Comparison of ENCODE assay signal across 25 mouse cellular contexts in genomic region chr12:63804008-63804407, GRCm38 (mm10).
DNase-seq lines count a peak whose midpoint lies in the region; ATAC-seq and TF ChIP-seq lines count a peak whose summit lies in the region.
"Had no signal": no experiment of that assay in that cellular context is flagged by ENCODE, and none has a peak within 500 bp of the region (broad histone marks: within the 10 kb centered on the region; RNA-seq: fewer than 3 reads in every experiment).

No protein-coding gene starts in this region.

- DNase-seq in forebrain, embryonic 14.5 days (ENCODE audit: low spot score): peak; percentile 63
- no peak for DNase-seq in forebrain, embryonic 11.5 days (ENCODE audit: low spot score)
- peak; percentile 19 for DNase-seq in brain, adult 2 months (ENCODE audit: low read depth, low spot score)
- DNase-seq in brain, embryonic 14.5 days (ENCODE audit: low read depth): peak; percentile 73
- peak; percentile 35 for DNase-seq in forebrain, postnatal 0 days
- DNase-seq: adrenal gland, postnatal 10 days; adrenal gland, postnatal 36 days; cerebellum, adult 18-20 months; cerebellum, adult 9-10 months; cerebellum, postnatal 25 days; gastrocnemius, postnatal 25 days; heart, adult 18-20 months; heart, postnatal 10 days; heart, postnatal 36 days; kidney, adult 11 months; kidney, adult 8-10 months had no signal

- TF ChIP-seq POLR2A in brain, embryonic 14.5 days (IDR thresholded peaks at IDR 0.05; ENCODE audit: borderline replicate concordance, extremely low read depth, insufficient read depth, insufficient read length, poor library complexity, severe bottlenecking): no peak

- peak; percentile 40; the same call in 1 of the 2 replicates for ATAC-seq in forebrain, embryonic 14.5 days
- ATAC-seq in forebrain, embryonic 11.5 days (replicated peaks; ENCODE audit: low FRiP score): no peak
- peak; percentile 85 for ATAC-seq in forebrain, postnatal 0 days
- ATAC-seq in activated CD4-positive, CD25-positive, alpha-beta regulatory T cell, adult 4 months: no peak
- ATAC-seq: CD4-positive, CD25-positive, alpha-beta regulatory T cell, adult 4 months; hindbrain, embryonic 16.5 days; intestine, embryonic 15.5 days had no signal

- no peaks in the 10 kb centered on the region for H3K9me3 ChIP-seq in forebrain, embryonic 14.5 days (replicated peaks; ENCODE audit: control insufficient read depth, low read length)
- no peaks in the 10 kb centered on the region for H3K9me3 ChIP-seq in forebrain, embryonic 11.5 days (ENCODE audit: control insufficient read depth, low read length)
- no peaks in the 10 kb centered on the region for H3K9me3 ChIP-seq in forebrain, postnatal 0 days (ENCODE audit: low read length)
- H3K9me3 ChIP-seq: embryonic facial prominence, embryonic 13.5 days; heart, embryonic 12.5 days; heart, embryonic 15.5 days; hindbrain, embryonic 10.5 days; hindbrain, embryonic 13.5 days; intestine, embryonic 15.5 days had no signal

- no peaks in the 10 kb centered on the region for H3K4me1 ChIP-seq in forebrain, embryonic 14.5 days (ENCODE audit: control insufficient read depth, insufficient read depth, low read length)
- H3K4me1 ChIP-seq in forebrain, embryonic 11.5 days (replicated peaks; ENCODE audit: control insufficient read depth, insufficient read depth, low read length): no peaks in the 10 kb centered on the region
- no peaks in the 10 kb centered on the region for H3K4me1 ChIP-seq in forebrain, postnatal 0 days (ENCODE audit: insufficient read depth)
- H3K4me1 ChIP-seq: embryonic facial prominence, embryonic 13.5 days; heart, embryonic 12.5 days; heart, embryonic 15.5 days; hindbrain, embryonic 10.5 days; hindbrain, embryonic 13.5 days; intestine, embryonic 15.5 days had no signal

- H3K4me2 ChIP-seq in forebrain, embryonic 14.5 days (ENCODE audit: low read length): no peak overlapping the region
- no peak overlapping the region for H3K4me2 ChIP-seq in forebrain, embryonic 11.5 days (ENCODE audit: low read depth, low read length, severe bottlenecking)
- no peak overlapping the region for H3K4me2 ChIP-seq in forebrain, postnatal 0 days (ENCODE audit: low read depth)
- H3K4me2 ChIP-seq: embryonic facial prominence, embryonic 13.5 days; heart, embryonic 12.5 days; heart, embryonic 15.5 days; hindbrain, embryonic 13.5 days; intestine, embryonic 15.5 days had no signal

- H3K27me3 ChIP-seq in forebrain, embryonic 14.5 days (replicated peaks; ENCODE audit: control insufficient read depth, insufficient read depth, low read length): no peaks in the 10 kb centered on the region
- no peaks in the 10 kb centered on the region for H3K27me3 ChIP-seq in forebrain, embryonic 11.5 days (ENCODE audit: control insufficient read depth, insufficient read depth, low read length)
- H3K27me3 ChIP-seq in forebrain, postnatal 0 days (ENCODE audit: insufficient read depth, low read length): no peaks in the 10 kb centered on the region
- H3K27me3 ChIP-seq: embryonic facial prominence, embryonic 13.5 days; heart, embryonic 12.5 days; heart, embryonic 15.5 days; hindbrain, embryonic 13.5 days; intestine, embryonic 15.5 days had no signal

- no peaks in the 10 kb centered on the region for H3K36me3 ChIP-seq in forebrain, embryonic 14.5 days (ENCODE audit: control insufficient read depth, insufficient read depth, low read length)
- H3K36me3 ChIP-seq in forebrain, embryonic 11.5 days (ENCODE audit: control insufficient read depth, insufficient read depth, low read length): no peaks in the 10 kb centered on the region
- H3K36me3 ChIP-seq in forebrain, postnatal 0 days (ENCODE audit: insufficient read depth): no peaks in the 10 kb centered on the region
- H3K36me3 ChIP-seq: embryonic facial prominence, embryonic 13.5 days; heart, embryonic 12.5 days; heart, embryonic 15.5 days; hindbrain, embryonic 10.5 days; hindbrain, embryonic 13.5 days; intestine, embryonic 15.5 days had no signal

- H3K4me3 ChIP-seq in forebrain, embryonic 14.5 days (ENCODE audit: low read depth, low read length): no peak overlapping the region
- H3K4me3 ChIP-seq in forebrain, embryonic 11.5 days (ENCODE audit: low read depth, low read length): no peak overlapping the region
- H3K4me3 ChIP-seq in forebrain, postnatal 0 days (ENCODE audit: low read depth, low read length): no peak overlapping the region
- H3K4me3 ChIP-seq: embryonic facial prominence, embryonic 13.5 days; heart, embryonic 12.5 days; heart, embryonic 15.5 days; hindbrain, embryonic 10.5 days; hindbrain, embryonic 13.5 days; intestine, embryonic 15.5 days had no signal

- no peak for TF ChIP-seq CTCF in brain, embryonic 14.5 days (IDR thresholded peaks at IDR 0.05; ENCODE audit: borderline replicate concordance, extremely low read depth, insufficient read depth, insufficient read length)
- TF ChIP-seq CTCF in forebrain, postnatal 0 days (IDR thresholded peaks at IDR 0.05; ENCODE audit: low read depth): no peak

- no peak overlapping the region for H3K9ac ChIP-seq in forebrain, embryonic 14.5 days (ENCODE audit: low read length)
- H3K9ac ChIP-seq in forebrain, embryonic 11.5 days (ENCODE audit: low read length): no peak overlapping the region
- H3K9ac ChIP-seq in forebrain, postnatal 0 days: no peak overlapping the region
- H3K9ac ChIP-seq: embryonic facial prominence, embryonic 13.5 days; heart, embryonic 12.5 days; heart, embryonic 15.5 days; hindbrain, embryonic 13.5 days; intestine, embryonic 15.5 days had no signal

- H3K27ac ChIP-seq in forebrain, embryonic 14.5 days (ENCODE audit: low read depth, low read length): no peak overlapping the region
- H3K27ac ChIP-seq in forebrain, embryonic 11.5 days (ENCODE audit: low read depth, low read length): no peak overlapping the region
- no peak overlapping the region for H3K27ac ChIP-seq in forebrain, postnatal 0 days (ENCODE audit: low read depth, low read length)
- H3K27ac ChIP-seq: embryonic facial prominence, embryonic 13.5 days; heart, embryonic 15.5 days; hindbrain, embryonic 10.5 days; hindbrain, embryonic 13.5 days; intestine, embryonic 15.5 days had no signal

Comparison
In these comparisons a context has a peak if more than half of its experiments do, and no peak if none do; other contexts are left out.
1. ATAC-seq: peak in forebrain, embryonic 14.5 days (single experiment) and forebrain, postnatal 0 days (single experiment); none in forebrain, embryonic 11.5 days (single experiment) and activated CD4-positive, CD25-positive, alpha-beta regulatory T cell, adult 4 months (single experiment).